Mouse (Mus musculus) lung, adult 2 months (tissue): ENCODE data around the gene Lgi1.
A peak's percentile ranks its signal among the peaks of the same experiment; 100 is the strongest.

Source experiments
- CTCF ChIP-seq: fragments of 200-500 bp; IDR thresholded peaks from 2 replicates; pipeline ENCODE4 v1.5.1; 2011; ENCODE audit warnings: mild to moderate bottlenecking, low read length, control low read depth; ENCODE audit not compliant: insufficient read depth
- POLR2A ChIP-seq: fragments of 200-500 bp; IDR thresholded peaks from 2 replicates; pipeline ENCODE4 v1.6.1; 2011; ENCODE audit warnings: low read depth, mild to moderate bottlenecking, control low read depth, low read length, borderline replicate concordance; ENCODE audit errors: extremely low read depth

GRCm38 (mm10) chr19:38253796-38254195, 10.5 kb upstream of the Lgi1 start:
- TF ChIP-seq CTCF (peak; percentile 44; the same call in 1 of the 2 replicates), POLR2A (no peak)
